Mouse (Mus musculus) T-cell, adult 66 days (primary cell): Measurements from ENCODE around the gene Higd1a. TPM values are rescaled to one million over a fixed set of nuclear protein-coding genes. Genes with fewer than 3 reads are reported as not detected.

Experiments used
- total RNA-seq, 2 experiments: library from RNA; stranded (reverse); gene quantifications; 3 replicates in 1 of 2; 4 replicates in 1 of 2; pipeline ENCODE4 v1.2.4; 2023

The Higd1a gene
- 10 to 100 TPM; 34.2 to 37.4 TPM for total RNA-seq

DNA sequence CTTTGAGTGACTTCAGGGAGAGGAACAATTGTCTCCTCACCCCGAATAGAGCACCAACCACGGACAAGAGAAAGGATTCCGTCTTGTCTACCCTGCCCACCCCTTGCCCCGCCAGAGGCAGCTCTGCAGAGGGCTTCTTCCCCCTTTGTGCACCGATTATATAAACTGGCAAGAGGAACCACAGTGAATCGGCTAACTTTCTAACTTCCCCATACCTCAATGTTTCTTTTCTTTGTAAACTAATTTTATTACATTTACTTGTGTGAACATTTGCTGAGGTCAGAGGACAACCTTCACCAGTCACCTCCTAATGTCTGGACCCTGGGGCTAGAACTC, at the start of gene Higd1a:
Gene Higd1a, minus strand, starts transcription at position 210 of the 336 bp plus-strand sequence.

DNA sequence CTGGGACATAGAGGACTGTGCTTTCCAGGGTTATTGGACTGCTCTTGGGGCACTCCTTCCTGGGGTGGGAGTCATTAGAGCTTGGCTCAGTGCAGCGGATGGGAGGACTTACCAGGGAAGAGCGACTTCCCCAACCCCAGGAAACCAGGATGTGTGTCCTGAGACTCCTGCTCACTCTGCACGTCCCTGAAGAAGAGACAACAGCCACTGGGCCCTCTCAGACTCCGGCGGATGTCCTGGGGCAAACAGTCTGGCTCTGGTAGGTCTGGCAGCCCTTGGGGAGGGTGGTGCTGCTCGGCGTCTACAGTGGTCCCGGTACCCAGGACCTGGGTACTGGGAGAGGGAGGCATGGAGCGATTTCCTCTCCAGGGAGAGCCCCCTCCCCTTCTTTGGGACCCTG, 40.1 kb upstream of the Higd1a start, which contains the start of gene Ackr2:
Gene Ackr2, plus strand, starts transcription at position 111 of the 400 bp plus-strand sequence.

DNA sequence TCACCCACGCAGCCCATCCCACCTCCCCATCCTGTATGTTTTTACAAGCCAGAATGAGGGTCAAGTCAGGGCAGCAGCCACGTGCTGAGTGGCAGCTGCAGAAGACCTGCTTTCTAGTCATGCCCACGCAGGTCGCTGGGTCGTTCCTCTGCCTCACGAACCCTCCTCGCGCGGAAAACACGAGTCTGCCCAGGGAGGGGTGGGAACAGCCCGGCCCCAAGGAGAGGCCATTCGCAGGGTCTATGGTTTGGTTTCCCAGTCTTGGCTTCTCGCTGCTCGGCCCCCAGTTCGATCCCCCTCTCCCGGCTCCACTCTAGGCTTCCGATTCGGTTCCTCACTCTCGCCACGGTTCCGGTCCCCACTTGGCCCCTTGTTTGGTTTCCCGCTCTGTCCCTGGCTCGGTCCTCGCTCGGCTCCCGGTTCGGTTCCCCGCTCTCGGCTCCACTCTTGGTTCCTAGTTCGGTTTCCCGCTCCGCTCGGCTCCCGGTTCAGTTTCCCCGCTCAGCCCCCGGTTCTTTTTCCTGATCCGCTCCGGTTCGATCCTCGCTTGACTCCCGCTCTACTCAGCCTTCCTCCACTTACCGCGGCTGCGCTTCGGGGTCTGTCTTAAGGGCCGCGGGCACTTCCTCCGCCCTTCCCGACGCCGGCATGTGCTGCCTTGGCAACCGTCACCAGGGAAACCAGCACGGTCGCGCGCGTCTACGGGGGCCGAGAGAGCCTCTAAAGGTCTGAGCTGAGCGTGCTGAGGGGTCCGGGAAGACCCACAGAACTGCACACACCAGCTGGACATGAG, 19.1 kb downstream of the Higd1a start, which contains the start of gene Ccdc13:
Gene Ccdc13, minus strand, starts transcription at position 633 of the 793 bp plus-strand sequence.

Other genes with a start within 250 kb of the Higd1a start
- not detected for gene Lyzl4, start 216.3 kb downstream of the Higd1a start, total RNA-seq
- 100 to 1,000 TPM; 103 to 106 TPM for gene Vipr1, start 215.6 kb downstream of the Higd1a start, total RNA-seq
- 10 to 100 TPM; 31.7 to 42.8 TPM for gene Sec22c, start 152.9 kb downstream of the Higd1a start, total RNA-seq
- 10 to 100 TPM; 13.8 to 17.4 TPM for gene Ss18l2, start 148.0 kb downstream of the Higd1a start, total RNA-seq
- gene Nktr, start 139.2 kb downstream of the Higd1a start, total RNA-seq = 100 to 1,000 TPM; 247 to 264 TPM
- gene Zfp651, start 99.0 kb downstream of the Higd1a start, total RNA-seq = 1 to 10 TPM; 1.8 to 2.2 TPM
- gene Klhl40, start 80.8 kb downstream of the Higd1a start, total RNA-seq = not detected
- not detected for gene Hhatl, start 65.9 kb downstream of the Higd1a start, total RNA-seq
- not detected for gene Ccdc13, start 18.9 kb downstream of the Higd1a start, total RNA-seq
- not detected for gene Ackr2, start 40.0 kb upstream of the Higd1a start, total RNA-seq
- gene Cyp8b1, start 57.9 kb upstream of the Higd1a start, total RNA-seq = not detected
- not detected for gene Fam198a, start 92.6 kb upstream of the Higd1a start, total RNA-seq
- gene Pomgnt2, start 138.7 kb upstream of the Higd1a start, total RNA-seq = under 1 TPM in 1 of 2 experiments, not detected in 1; 0.23 TPM